Mouse (Mus musculus): ENCODE results near the gene Fcer2a. TPM values are rescaled to one million over a fixed set of nuclear protein-coding genes. Genes with fewer than 3 reads are reported as not detected.
A peak's percentile ranks its signal among the peaks of the same experiment; 100 is the strongest.

Gene Fcer2a
- 0.13 and 0.14 TPM in 2 replicates for polyA plus RNA-seq (2014; fragmentation: Nextera tagmentation; extraction: Ambion mirVana)

DNA sequence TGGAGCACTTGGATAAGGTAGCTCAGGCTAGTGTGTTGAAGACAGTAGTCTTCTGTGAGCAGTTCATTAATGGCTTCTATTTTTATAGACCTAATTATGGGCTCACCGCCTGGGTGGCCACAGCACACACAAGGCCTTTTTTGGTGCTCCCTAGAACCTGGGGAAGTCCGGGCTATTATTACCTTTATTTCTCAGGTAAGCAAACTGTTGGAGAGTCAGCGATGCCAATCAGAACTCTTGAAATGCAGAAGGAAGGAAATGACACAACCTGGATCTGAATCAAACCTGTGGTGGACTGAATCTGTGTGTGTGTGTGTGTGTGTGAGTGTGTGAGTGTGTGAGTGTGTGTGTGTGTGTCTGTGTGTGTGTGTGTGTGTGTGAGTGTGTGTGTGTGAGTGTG, at the start of gene Fcer2a:
Fcer2a (minus strand) TSS at position 55 of the 400 bp plus-strand sequence.
- Histone ChIP-seq H3K9ac (ENCODE audit: low read depth, low read length) (no peak within 1 kb of the TSS), H3K27ac (ENCODE audit: low read depth, low read length) (no peak within 1 kb of the TSS), H3K4me3 (ENCODE audit: low read depth, low read length) (no peak within 1 kb of the TSS), H3K9me3 (replicated peaks; ENCODE audit: control insufficient read depth, low read length) (no peaks in the 10 kb centered on the region), H3K4me2 (no peak within 1 kb of the TSS), H3K36me3 (ENCODE audit: control insufficient read depth, insufficient read depth, low read length) (no peaks in the 10 kb centered on the region), H3K4me1 (ENCODE audit: control insufficient read depth, insufficient read depth, low read length) (no peaks in the 10 kb centered on the region), H3K27me3 (ENCODE audit: control insufficient read depth, insufficient read depth, low read length) (no peaks in the 10 kb centered on the region)
- no peak for ATAC-seq (replicated peaks; ENCODE audit: insufficient number of reproducible peaks, low FRiP score, low TSS enrichment)
- 74% methylated on average over 3 of the region's 3 CpGs for WGBS (ENCODE audit: insufficient replicate concordance)

DNA sequence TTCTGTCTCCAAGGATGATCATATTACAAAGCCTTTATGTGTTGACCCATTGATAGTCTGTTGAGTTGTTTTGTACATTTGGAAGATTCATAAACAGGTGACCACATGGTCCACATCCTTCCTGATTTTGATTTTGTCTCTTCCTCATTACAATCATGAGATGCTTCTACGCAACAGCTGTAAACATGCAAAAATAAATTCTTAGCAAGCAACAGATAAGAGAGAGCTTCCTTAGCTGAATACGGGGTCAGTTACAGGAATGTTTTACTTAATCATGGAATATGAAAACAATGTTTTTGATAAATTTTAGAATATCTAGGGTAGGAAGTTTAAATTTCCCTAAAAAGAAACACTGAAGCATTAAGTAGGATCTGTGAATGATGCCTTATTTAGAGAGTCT, 43.0 kb upstream of the Fcer2a start:
- ATAC-seq (replicated peaks; ENCODE audit: insufficient number of reproducible peaks, low FRiP score, low TSS enrichment) = no peak
- no peaks in the 10 kb centered on the region for H3K27me3 ChIP-seq (ENCODE audit: control insufficient read depth, insufficient read depth, low read length)
- no peaks in the 10 kb centered on the region for H3K4me1 ChIP-seq (ENCODE audit: control insufficient read depth, insufficient read depth, low read length)
- H3K9me3 ChIP-seq (replicated peaks; ENCODE audit: control insufficient read depth, low read length) = no peaks in the 10 kb centered on the region
- H3K4me3 ChIP-seq (ENCODE audit: low read depth, low read length) = no peak overlapping the region
- no peak overlapping the region for H3K4me2 ChIP-seq
- H3K9ac ChIP-seq (ENCODE audit: low read depth, low read length) = no peak overlapping the region
- H3K27ac ChIP-seq (ENCODE audit: low read depth, low read length) = no peak overlapping the region
- no peaks in the 10 kb centered on the region for H3K36me3 ChIP-seq (ENCODE audit: control insufficient read depth, insufficient read depth, low read length)
- 82% methylated on average over 2 of the region's 2 CpGs for WGBS (ENCODE audit: insufficient replicate concordance)

DNA sequence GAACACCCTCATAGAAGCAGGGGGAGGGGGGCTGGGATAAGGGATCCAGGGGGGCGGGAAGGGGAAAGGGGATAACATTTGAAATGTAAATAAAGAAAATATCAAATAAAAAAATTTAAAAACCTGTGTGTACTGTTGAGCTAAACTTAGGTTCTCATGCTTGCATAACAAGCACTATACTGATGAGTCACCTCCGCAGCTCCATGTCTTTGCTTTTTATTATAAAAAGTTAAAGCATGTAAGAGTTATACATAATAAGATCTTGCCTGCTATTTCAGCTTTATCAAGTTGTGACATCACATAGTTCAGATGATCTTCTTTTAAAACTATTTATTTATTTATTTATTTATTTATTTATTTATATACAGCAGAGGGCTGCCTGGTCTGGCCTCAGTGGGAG, 41.6 kb upstream of the Fcer2a start:
- H3K4me3 ChIP-seq (ENCODE audit: low read depth, low read length) = no peak overlapping the region
- no peaks in the 10 kb centered on the region for H3K4me1 ChIP-seq (ENCODE audit: control insufficient read depth, insufficient read depth, low read length)
- no peak overlapping the region for H3K9ac ChIP-seq (ENCODE audit: low read depth, low read length)
- H3K9me3 ChIP-seq (replicated peaks; ENCODE audit: control insufficient read depth, low read length) = no peaks in the 10 kb centered on the region
- no peak for ATAC-seq (replicated peaks; ENCODE audit: insufficient number of reproducible peaks, low FRiP score, low TSS enrichment)
- H3K4me2 ChIP-seq = no peak overlapping the region
- WGBS (ENCODE audit: insufficient replicate concordance) = 76% methylated on average over 2 of the region's 2 CpGs
- H3K27me3 ChIP-seq (ENCODE audit: control insufficient read depth, insufficient read depth, low read length) = no peaks in the 10 kb centered on the region
- no peaks in the 10 kb centered on the region for H3K36me3 ChIP-seq (ENCODE audit: control insufficient read depth, insufficient read depth, low read length)
- H3K27ac ChIP-seq (ENCODE audit: low read depth, low read length) = no peak overlapping the region

DNA sequence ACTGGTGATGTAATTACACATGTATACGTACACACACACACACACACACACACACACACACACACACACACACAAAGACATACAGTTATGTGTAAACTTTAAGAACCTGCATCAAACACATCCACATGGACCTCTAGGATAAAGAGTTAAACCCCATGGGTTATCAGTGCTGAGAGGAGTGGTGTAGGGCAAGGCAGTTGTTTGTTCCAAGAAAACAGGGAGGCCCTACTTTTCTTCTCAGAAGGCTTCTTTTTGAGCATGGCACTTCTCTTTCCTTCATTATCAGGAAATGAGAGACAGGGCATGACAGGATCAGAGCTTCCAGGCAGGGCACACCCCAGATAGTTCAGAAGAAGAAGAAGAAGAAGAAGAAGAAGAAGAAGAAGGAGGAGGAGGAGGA, 40.1 kb upstream of the Fcer2a start:
- no peak overlapping the region for H3K27ac ChIP-seq (ENCODE audit: low read depth, low read length)

DNA sequence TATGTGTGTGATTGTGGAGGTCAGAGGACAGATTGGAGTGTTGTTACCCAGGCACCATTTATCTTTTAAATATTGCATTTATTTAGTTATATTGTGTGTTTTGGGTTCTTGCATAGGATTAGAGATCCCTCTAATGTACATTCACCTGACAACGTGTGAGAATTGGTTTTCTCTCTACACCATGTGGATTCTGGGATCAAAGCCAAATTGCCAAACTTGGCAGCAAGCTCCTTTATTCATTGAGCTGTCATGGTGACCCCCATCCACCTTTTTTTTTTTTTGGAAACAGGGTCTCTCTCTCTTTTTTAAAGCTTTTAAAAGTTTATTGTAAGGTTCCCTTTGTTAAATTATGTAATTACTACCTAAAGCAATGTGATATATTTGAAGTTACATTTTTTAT, 27.1 kb upstream of the Fcer2a start:
- Histone ChIP-seq H3K27ac (ENCODE audit: low read depth, low read length) (no peak overlapping the region), H3K27me3 (ENCODE audit: control insufficient read depth, insufficient read depth, low read length) (no peaks in the 10 kb centered on the region), H3K36me3 (ENCODE audit: control insufficient read depth, insufficient read depth, low read length) (no peaks in the 10 kb centered on the region), H3K4me1 (ENCODE audit: control insufficient read depth, insufficient read depth, low read length) (no peaks in the 10 kb centered on the region), H3K9me3 (replicated peaks; ENCODE audit: control insufficient read depth, low read length) (0 out of 2 replicates have a peak, but pooled peaks cover 3% of the 10 kb centered on the region), H3K4me3 (ENCODE audit: low read depth, low read length) (no peak overlapping the region), H3K4me2 (no peak overlapping the region), H3K9ac (ENCODE audit: low read depth, low read length) (no peak overlapping the region)
- 32% methylated on average over 1 of the region's 1 CpGs for WGBS (ENCODE audit: insufficient replicate concordance)
- ATAC-seq (replicated peaks; ENCODE audit: insufficient number of reproducible peaks, low FRiP score, low TSS enrichment) = no peak

More for the DNA sequence above, 40.1 kb upstream of the Fcer2a start:
- no peak for ATAC-seq (replicated peaks; ENCODE audit: insufficient number of reproducible peaks, low FRiP score, low TSS enrichment)
- Histone ChIP-seq H3K27me3 (ENCODE audit: control insufficient read depth, insufficient read depth, low read length) (no peaks in the 10 kb centered on the region), H3K9me3 (replicated peaks; ENCODE audit: control insufficient read depth, low read length) (no peaks in the 10 kb centered on the region), H3K4me3 (ENCODE audit: low read depth, low read length) (no peak overlapping the region), H3K36me3 (ENCODE audit: control insufficient read depth, insufficient read depth, low read length) (no peaks in the 10 kb centered on the region), H3K9ac (ENCODE audit: low read depth, low read length) (no peak overlapping the region), H3K4me2 (no peak overlapping the region), H3K4me1 (ENCODE audit: control insufficient read depth, insufficient read depth, low read length) (no peaks in the 10 kb centered on the region)
- WGBS (ENCODE audit: insufficient replicate concordance) = 53% methylated on average over 1 of the region's 1 CpGs

DNA sequence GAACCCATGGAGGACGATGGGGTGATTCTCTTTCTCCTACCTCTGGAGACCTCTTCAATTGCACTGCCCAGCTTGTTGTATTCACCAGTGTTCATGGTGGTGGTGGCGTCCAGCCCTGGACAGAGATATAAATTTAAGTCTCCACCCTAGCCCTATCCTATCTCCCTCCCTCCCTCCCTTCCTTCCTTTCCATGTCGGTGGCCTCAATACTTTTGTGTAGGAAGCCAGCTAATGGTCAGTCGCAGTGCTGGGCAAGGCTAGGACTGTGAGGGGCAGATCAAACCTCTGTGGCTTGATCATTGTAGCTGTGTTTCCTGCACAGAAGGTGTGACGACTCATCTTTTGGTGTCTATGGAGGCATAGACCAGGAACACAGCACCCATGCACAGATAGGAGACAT, 26.6 kb upstream of the Fcer2a start, which contains the start of gene Clec4g:
Clec4g (minus strand) TSS at position 101 of the 400 bp plus-strand sequence.
- Histone ChIP-seq H3K4me3 (ENCODE audit: low read depth, low read length) (no peak within 1 kb of the TSS), H3K4me1 (ENCODE audit: control insufficient read depth, insufficient read depth, low read length) (no peaks in the 10 kb centered on the region), H3K9me3 (replicated peaks; ENCODE audit: control insufficient read depth, low read length) (0 out of 2 replicates have a peak, but pooled peaks cover 3% of the 10 kb centered on the region), H3K9ac (ENCODE audit: low read depth, low read length) (no peak within 1 kb of the TSS), H3K27ac (ENCODE audit: low read depth, low read length) (no peak within 1 kb of the TSS), H3K27me3 (ENCODE audit: control insufficient read depth, insufficient read depth, low read length) (no peaks in the 10 kb centered on the region), H3K36me3 (ENCODE audit: control insufficient read depth, insufficient read depth, low read length) (no peaks in the 10 kb centered on the region), H3K4me2 (no peak within 1 kb of the TSS)
- 54% methylated on average over 5 of the region's 5 CpGs for WGBS (ENCODE audit: insufficient replicate concordance)
- ATAC-seq (replicated peaks; ENCODE audit: insufficient number of reproducible peaks, low FRiP score, low TSS enrichment) = no peak

DNA sequence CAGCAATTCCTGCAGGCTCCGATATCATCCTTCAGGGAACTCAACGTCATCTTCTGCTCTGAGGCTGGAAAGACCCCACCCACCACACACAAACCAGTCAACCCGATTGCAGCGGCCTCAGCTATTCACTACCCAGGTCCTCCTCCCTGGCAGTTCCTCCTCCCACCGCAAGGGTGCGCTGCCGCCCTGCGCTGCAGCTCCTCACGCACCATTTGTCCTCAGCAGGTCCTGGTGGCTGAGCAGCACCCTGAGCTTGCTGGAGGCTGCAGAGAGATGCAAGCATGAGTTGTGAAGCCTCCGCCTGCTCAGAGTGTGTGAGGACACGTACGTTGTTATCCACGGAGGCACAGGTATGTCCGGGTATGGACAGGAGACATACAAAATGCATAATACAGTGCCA, 24.6 kb upstream of the Fcer2a start:
- Histone ChIP-seq H3K9me3 (replicated peaks; ENCODE audit: control insufficient read depth, low read length) (no peaks in the 10 kb centered on the region), H3K27ac (ENCODE audit: low read depth, low read length) (no peak overlapping the region), H3K27me3 (ENCODE audit: control insufficient read depth, insufficient read depth, low read length) (no peaks in the 10 kb centered on the region), H3K4me2 (no peak overlapping the region), H3K9ac (ENCODE audit: low read depth, low read length) (no peak overlapping the region), H3K4me1 (ENCODE audit: control insufficient read depth, insufficient read depth, low read length) (no peaks in the 10 kb centered on the region), H3K36me3 (ENCODE audit: control insufficient read depth, insufficient read depth, low read length) (no peaks in the 10 kb centered on the region), H3K4me3 (ENCODE audit: low read depth, low read length) (no peak overlapping the region)
- WGBS (ENCODE audit: insufficient replicate concordance) = 14% methylated on average over 14 of the region's 14 CpGs
- ATAC-seq (replicated peaks; ENCODE audit: insufficient number of reproducible peaks, low FRiP score, low TSS enrichment) = peak; percentile 53

DNA sequence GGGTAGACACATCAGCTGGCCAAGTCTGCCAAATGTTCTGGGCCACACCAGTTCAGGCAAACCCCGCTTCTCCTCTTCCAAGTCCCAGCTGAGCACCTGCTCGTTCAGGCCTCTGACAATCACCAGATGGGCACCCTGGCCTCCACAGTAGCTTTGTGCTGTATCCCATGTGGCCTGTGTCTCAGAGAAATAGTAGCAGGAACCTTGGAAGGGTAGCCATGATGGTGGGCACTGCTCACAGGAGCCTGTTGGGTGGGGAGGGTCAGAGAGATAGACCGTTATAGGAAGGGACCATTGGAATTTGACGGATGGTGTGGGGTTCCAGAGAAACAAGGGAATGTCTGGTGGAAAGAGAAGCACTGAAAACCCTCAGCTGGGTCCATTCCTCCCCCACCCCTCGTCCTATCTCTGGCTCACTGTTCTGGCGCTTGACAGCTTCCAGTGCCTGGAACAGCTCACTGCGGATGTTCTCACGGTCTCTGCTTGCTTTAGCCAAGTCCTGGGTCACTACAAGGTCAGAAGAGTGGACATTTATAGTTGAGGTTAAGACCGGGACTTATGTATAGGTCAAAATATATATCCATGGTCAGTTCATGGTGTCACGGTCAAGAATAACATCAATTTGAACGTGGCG, 23.5 kb upstream of the Fcer2a start:
- 60% methylated on average over 12 of the region's 12 CpGs for WGBS (ENCODE audit: insufficient replicate concordance)
- H3K27ac ChIP-seq (ENCODE audit: low read depth, low read length) = peak overlapping the region; percentile 22; the same call in 1 of the 2 replicates
- no peaks in the 10 kb centered on the region for H3K9me3 ChIP-seq (replicated peaks; ENCODE audit: control insufficient read depth, low read length)
- no peak overlapping the region for H3K9ac ChIP-seq (ENCODE audit: low read depth, low read length)
- H3K27me3 ChIP-seq (ENCODE audit: control insufficient read depth, insufficient read depth, low read length) = no peaks in the 10 kb centered on the region
- H3K4me1 ChIP-seq (ENCODE audit: control insufficient read depth, insufficient read depth, low read length) = no peaks in the 10 kb centered on the region
- H3K36me3 ChIP-seq (ENCODE audit: control insufficient read depth, insufficient read depth, low read length) = no peaks in the 10 kb centered on the region
- H3K4me2 ChIP-seq = no peak overlapping the region
- ATAC-seq (replicated peaks; ENCODE audit: insufficient number of reproducible peaks, low FRiP score, low TSS enrichment) = peak; percentile 44; the same call in 1 of the 2 replicates
- no peak overlapping the region for H3K4me3 ChIP-seq (ENCODE audit: low read depth, low read length)

DNA sequence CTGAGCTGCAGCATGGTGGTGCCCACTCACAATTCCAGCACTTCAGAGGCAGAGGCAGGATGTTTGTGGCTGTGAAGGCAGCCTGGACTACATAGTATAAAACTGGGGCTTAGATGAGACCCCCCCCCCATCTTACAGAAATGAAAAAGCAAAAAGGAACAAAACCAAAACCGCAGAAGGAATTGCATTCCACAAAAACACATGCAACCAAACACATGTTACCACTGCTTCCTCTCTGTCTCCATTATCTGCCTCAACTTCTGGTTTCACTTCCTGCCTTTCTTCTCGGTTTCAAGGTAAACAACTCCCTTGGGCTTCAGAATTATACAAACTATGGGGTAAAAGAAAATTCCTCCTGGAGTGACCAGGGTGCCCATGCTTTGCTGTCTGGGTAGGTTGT, 17.7 kb upstream of the Fcer2a start:
- H3K27me3 ChIP-seq (ENCODE audit: control insufficient read depth, insufficient read depth, low read length) = no peaks in the 10 kb centered on the region
- no peak overlapping the region; the same call in 1 of the 2 replicates for H3K27ac ChIP-seq (ENCODE audit: low read depth, low read length)
- H3K4me2 ChIP-seq = no peak overlapping the region
- no peak for ATAC-seq (replicated peaks; ENCODE audit: insufficient number of reproducible peaks, low FRiP score, low TSS enrichment)
- WGBS (ENCODE audit: insufficient replicate concordance) = 36% methylated on average over 2 of the region's 2 CpGs
- no peaks in the 10 kb centered on the region for H3K36me3 ChIP-seq (ENCODE audit: control insufficient read depth, insufficient read depth, low read length)
- H3K9me3 ChIP-seq (replicated peaks; ENCODE audit: control insufficient read depth, low read length) = no peaks in the 10 kb centered on the region
- no peak overlapping the region for H3K9ac ChIP-seq (ENCODE audit: low read depth, low read length)
- H3K4me1 ChIP-seq (ENCODE audit: control insufficient read depth, insufficient read depth, low read length) = peaks cover 3% of the 10 kb centered on the region; the same call in 1 of the 2 replicates
- H3K4me3 ChIP-seq (ENCODE audit: low read depth, low read length) = no peak overlapping the region

All from heart, embryonic 11.5 days (tissue).